Mouse (Mus musculus): ENCODE measurements around the gene Gm13212.
"Not testable (repeated sequence)": the region's sequence is repeated elsewhere in the genome, so short reads cannot be mapped to it uniquely, and the experiment has no call there.

GRCm38 (mm10) chr4:145545734-145546349 is 39.1 kb upstream of the Gm13212 start:
- not testable (repeated sequence) for TF ChIP-seq CTCF (conservative IDR thresholded peaks at IDR 0.05; ENCODE audit: insufficient read depth, insufficient read length, low read depth, low read length); POLR2A (IDR thresholded peaks at IDR 0.05; ENCODE audit: low read depth, low read length)

All from kidney, adult 2 months (tissue).